Comparison of ENCODE assay signal across 19 mouse cellular contexts in the genomic region with DNA sequence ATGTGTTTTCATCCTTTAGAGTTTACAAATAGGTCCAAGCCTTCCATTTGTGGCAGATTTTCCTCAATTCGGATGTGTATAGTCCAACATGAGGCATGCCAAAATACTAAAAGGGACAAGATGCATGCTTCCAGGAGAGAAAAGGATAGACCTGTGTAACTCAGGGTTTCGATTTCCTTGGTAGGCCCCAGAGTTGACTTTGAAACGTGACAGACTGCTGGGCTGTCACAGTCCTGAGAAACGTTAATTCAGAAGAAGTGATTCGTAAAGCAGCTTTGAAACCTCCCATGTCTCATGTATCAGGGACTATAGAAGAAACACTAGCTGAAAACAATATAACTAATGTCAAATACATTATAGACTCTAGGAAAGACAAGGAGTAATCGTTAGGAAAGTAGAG.
"Had no signal": no experiment of that assay in that cellular context is flagged by ENCODE, and none has a peak within 500 bp of the region (broad histone marks: within the 10 kb centered on the region; RNA-seq: fewer than 3 reads in every experiment).

No protein-coding gene starts in this region.

- H3K4me1 ChIP-seq: stomach, embryonic 15.5 days had no signal

- H3K4me3 ChIP-seq: limb, embryonic 12.5 days; limb, embryonic 15.5 days; lung, embryonic 15.5 days; midbrain, embryonic 12.5 days; myocyte; neural tube, embryonic 13.5 days; stomach, embryonic 15.5 days had no signal

- H3K27ac ChIP-seq: limb, embryonic 12.5 days; limb, embryonic 15.5 days; liver, embryonic 14.5 days; lung, embryonic 15.5 days; midbrain, embryonic 12.5 days; neural tube, embryonic 13.5 days; stomach, embryonic 15.5 days had no signal

- DNase-seq: kidney, adult 18-20 months; kidney, adult 9 months; kidney, postnatal 14 days; kidney, postnatal 4 days; liver, postnatal 0 days; lung, postnatal 10 days; lung, postnatal 4 days; retina, postnatal 1 day; right cerebral cortex, postnatal 25 days; spleen, adult 18-20 months; thymus, postnatal 25 days had no signal
